Mouse (Mus musculus) bone marrow, adult 2 months (tissue): Measurements from ENCODE around the gene Pxdn.

Experiments used
- CTCF ChIP-seq: fragments of 200-500 bp; IDR thresholded peaks from 2 replicates; pipeline ENCODE4 v1.5.1; 2011; ENCODE audit warnings: low read length, control low read depth; ENCODE audit not compliant: control insufficient read depth, insufficient read depth
- POLR2A ChIP-seq: fragments of 200-500 bp; IDR thresholded peaks from 2 replicates; pipeline ENCODE4 v1.6.1; 2011; ENCODE audit warnings: low read depth, mild to moderate bottlenecking, control low read depth, low read length, borderline replicate concordance; ENCODE audit not compliant: control insufficient read depth

- no peak for TF ChIP-seq CTCF
- TF ChIP-seq POLR2A, result no peak
Observed at GRCm38 (mm10) chr12:29956969-29957368, 19.6 kb downstream of the Pxdn start.
